ENCODE assay signal across 10 mouse cellular contexts in the genomic region with DNA sequence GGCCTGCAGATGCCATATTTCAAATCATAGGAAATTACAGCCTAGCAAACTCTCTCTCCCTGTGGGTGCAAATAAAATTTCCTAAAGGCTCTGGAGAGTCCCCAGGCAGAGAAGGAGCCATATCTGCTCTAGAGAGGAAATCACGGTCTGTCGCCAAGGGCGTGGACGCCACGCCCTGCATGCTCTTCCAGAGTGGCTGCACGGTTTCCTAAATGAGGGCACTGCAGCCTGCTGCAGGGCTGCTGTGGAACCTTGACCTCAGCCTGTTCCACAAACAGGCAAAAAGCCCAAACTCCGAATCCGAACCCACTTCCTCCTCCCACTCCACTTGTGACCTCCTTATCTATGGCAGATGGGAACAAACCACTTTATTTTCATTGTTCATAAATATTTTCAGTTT.
DNase-seq lines count a peak whose midpoint lies in the region; ATAC-seq and TF ChIP-seq lines count a peak whose summit lies in the region.
"Had no signal": no experiment of that assay in that cellular context is flagged by ENCODE, and none has a peak within 500 bp of the region (broad histone marks: within the 10 kb centered on the region; RNA-seq: fewer than 3 reads in every experiment).

No protein-coding gene starts in this region.

- H3K27me3 ChIP-seq in lung, embryonic 14.5 days (ENCODE audit: insufficient read depth, low read length), result no peaks in the 10 kb centered on the region
- no peaks in the 10 kb centered on the region for H3K27me3 ChIP-seq in heart, postnatal 0 days (ENCODE audit: control insufficient read depth, insufficient read depth, low read length)
- no peaks in the 10 kb centered on the region for H3K27me3 ChIP-seq in midbrain, embryonic 16.5 days (ENCODE audit: control insufficient read depth, insufficient read depth, low read depth, low read length)

- no peak overlapping the region for H3K4me3 ChIP-seq in lung, embryonic 14.5 days (ENCODE audit: low read depth, low read length)
- H3K4me3 ChIP-seq in heart, postnatal 0 days (ENCODE audit: low read depth, low read length), result no peak overlapping the region
- H3K4me3 ChIP-seq in midbrain, embryonic 16.5 days (ENCODE audit: low read depth, low read length), result no peak overlapping the region
- no peak overlapping the region for H3K4me3 ChIP-seq in layer of hippocampus, adult 2 months
- H3K4me3 ChIP-seq: limb, embryonic 13.5 days had no signal

- no peaks in the 10 kb centered on the region for H3K9me3 ChIP-seq in lung, embryonic 14.5 days (ENCODE audit: low read depth, low read length)
- no peaks in the 10 kb centered on the region for H3K9me3 ChIP-seq in heart, postnatal 0 days (replicated peaks; ENCODE audit: control insufficient read depth, low read length)
- H3K9me3 ChIP-seq in midbrain, embryonic 16.5 days (replicated peaks; ENCODE audit: control insufficient read depth, low read length, poor library complexity, severe bottlenecking), result no peaks in the 10 kb centered on the region
- H3K9me3 ChIP-seq: limb, embryonic 13.5 days had no signal

- ATAC-seq in lung, embryonic 14.5 days (ENCODE audit: insufficient read depth), result no peak
- ATAC-seq in heart, postnatal 0 days (ENCODE audit: insufficient read depth, low read depth), result no peak
- no peak for ATAC-seq in midbrain, embryonic 16.5 days
- ATAC-seq: intestine, postnatal 0 days had no signal

- TF ChIP-seq CTCF in lung, embryonic 14.5 days (IDR thresholded peaks at IDR 0.05; ENCODE audit: low read depth), result no peak
- no peak for TF ChIP-seq CTCF in heart, postnatal 0 days (IDR thresholded peaks at IDR 0.05; ENCODE audit: low read depth)
- no peak for TF ChIP-seq CTCF in layer of hippocampus, adult 2 months (conservative IDR thresholded peaks at IDR 0.05)

- TF ChIP-seq EP300 in heart, postnatal 0 days (IDR thresholded peaks at IDR 0.05; ENCODE audit: low read depth), result no peak

- no peak overlapping the region for H3K4me2 ChIP-seq in lung, embryonic 14.5 days
- H3K4me2 ChIP-seq in heart, postnatal 0 days (ENCODE audit: low read depth, low read length), result 0 out of 2 replicates have a peak overlapping the region, but pooled peaks have one; percentile 13
- H3K4me2 ChIP-seq in midbrain, embryonic 16.5 days (ENCODE audit: low read length), result no peak overlapping the region
- H3K4me2 ChIP-seq: limb, embryonic 13.5 days had no signal

- H3K36me3 ChIP-seq in lung, embryonic 14.5 days (ENCODE audit: insufficient read depth), result no peaks in the 10 kb centered on the region
- no peaks in the 10 kb centered on the region for H3K36me3 ChIP-seq in heart, postnatal 0 days (replicated peaks; ENCODE audit: control insufficient read depth, insufficient read depth, low read length)
- no peaks in the 10 kb centered on the region for H3K36me3 ChIP-seq in midbrain, embryonic 16.5 days (ENCODE audit: control insufficient read depth, insufficient read depth, low read length)
- H3K36me3 ChIP-seq: limb, embryonic 13.5 days had no signal

- peak; percentile 21 for DNase-seq in embryo, embryonic 11 days
- DNase-seq in embryo, embryonic 10.5 days (ENCODE audit: low spot score), result no peak
- DNase-seq in lung, embryonic 14.5 days, result peak; percentile 17
- DNase-seq in lung, postnatal 4 days, result no peak
- no peak for DNase-seq in heart, postnatal 0 days (ENCODE audit: low spot score)
- no peak for DNase-seq in layer of hippocampus, adult 2 months (ENCODE audit: low spot score in 2 of 2)
- no peak for DNase-seq in thymus, postnatal 4 days

- H3K4me1 ChIP-seq in lung, embryonic 14.5 days (ENCODE audit: insufficient read depth), result no peaks in the 10 kb centered on the region
- no peaks in the 10 kb centered on the region for H3K4me1 ChIP-seq in heart, postnatal 0 days (ENCODE audit: control insufficient read depth, insufficient read depth)
- no peaks in the 10 kb centered on the region for H3K4me1 ChIP-seq in midbrain, embryonic 16.5 days (ENCODE audit: control insufficient read depth, insufficient read depth, low read length)
- H3K4me1 ChIP-seq: limb, embryonic 13.5 days had no signal

- WGBS in lung, embryonic 14.5 days, result 31% methylated on average over 8 of the region's 8 CpGs
- WGBS in heart, postnatal 0 days, result 35% methylated on average over 8 of the region's 8 CpGs
- WGBS in midbrain, embryonic 16.5 days, result 47% methylated on average over 8 of the region's 8 CpGs

- no peak overlapping the region for H3K9ac ChIP-seq in lung, embryonic 14.5 days
- no peak overlapping the region for H3K9ac ChIP-seq in heart, postnatal 0 days (replicated peaks; ENCODE audit: low read depth, low read length)
- no peak overlapping the region for H3K9ac ChIP-seq in midbrain, embryonic 16.5 days (ENCODE audit: low read depth, low read length)
- H3K9ac ChIP-seq: limb, embryonic 13.5 days had no signal

- no peak overlapping the region for H3K27ac ChIP-seq in lung, embryonic 14.5 days (ENCODE audit: low read depth)
- no peak overlapping the region for H3K27ac ChIP-seq in heart, postnatal 0 days (ENCODE audit: low read depth)
- 0 out of 2 replicates have a peak overlapping the region, but pooled peaks have one; percentile 28 for H3K27ac ChIP-seq in midbrain, embryonic 16.5 days (ENCODE audit: low read length)
- H3K27ac ChIP-seq in layer of hippocampus, adult 2 months, result no peak overlapping the region
- H3K27ac ChIP-seq: limb, embryonic 13.5 days had no signal

Comparison
In these comparisons a context has a peak if more than half of its experiments do, and no peak if none do; other contexts are left out.
1. DNase-seq: peak in embryo, embryonic 11 days (single experiment) and lung, embryonic 14.5 days (single experiment); none in embryo, embryonic 10.5 days (single experiment), lung, postnatal 4 days (0 of 2), heart, postnatal 0 days (single experiment), layer of hippocampus, adult 2 months (0 of 2) and thymus, postnatal 4 days (single experiment).